In the genomic region with DNA sequence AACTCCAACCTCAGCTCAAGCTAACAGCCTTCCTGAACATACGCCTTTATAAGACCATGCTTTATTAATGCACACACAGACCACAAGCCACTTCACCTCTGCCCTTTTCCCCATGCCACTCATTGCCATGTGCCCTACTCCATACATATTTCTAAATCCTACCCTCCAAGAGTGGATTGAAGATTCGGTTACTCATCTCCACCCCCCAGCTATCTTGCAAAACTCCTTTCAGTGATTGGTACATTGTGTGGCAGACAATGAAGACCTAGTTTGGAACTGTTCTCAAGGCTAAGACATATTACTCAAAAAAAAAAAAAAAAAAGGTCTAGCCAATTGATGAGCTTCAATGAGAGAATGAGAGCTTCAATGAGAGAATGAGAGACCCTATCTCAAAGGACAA, we compare ENCODE assay signal across 51 mouse cellular contexts. TPM values are rescaled to one million over a fixed set of nuclear protein-coding genes. Genes with fewer than 3 reads are reported as not detected.
"Had no signal": no experiment of that assay in that cellular context is flagged by ENCODE, and none has a peak within 500 bp of the region (broad histone marks: within the 10 kb centered on the region; RNA-seq: fewer than 3 reads in every experiment).

No protein-coding gene starts in this region.

- H3K27ac ChIP-seq: heart, embryonic 10.5 days; heart, embryonic 13.5 days; heart, embryonic 15.5 days; hindbrain, embryonic 10.5 days; hindbrain, embryonic 12.5 days; hindbrain, embryonic 13.5 days; hindbrain, embryonic 15.5 days; hindbrain, postnatal 0 days; intestine, embryonic 15.5 days; kidney, embryonic 15.5 days; kidney, postnatal 0 days; layer of hippocampus, adult 2 months; left cerebral cortex, adult 2 months had no signal

- H3K4me3 ChIP-seq: heart, embryonic 10.5 days; heart, embryonic 12.5 days; heart, embryonic 13.5 days; heart, embryonic 15.5 days; hindbrain, embryonic 10.5 days; hindbrain, embryonic 12.5 days; hindbrain, embryonic 13.5 days; hindbrain, embryonic 15.5 days; intestine, embryonic 15.5 days; kidney, embryonic 15.5 days; layer of hippocampus, adult 2 months; left cerebral cortex, adult 2 months had no signal

- H3K9ac ChIP-seq: heart, embryonic 12.5 days; heart, embryonic 13.5 days; heart, embryonic 15.5 days; hindbrain, embryonic 12.5 days; hindbrain, embryonic 13.5 days; hindbrain, embryonic 15.5 days; intestine, embryonic 15.5 days; kidney, embryonic 15.5 days had no signal

- ATAC-seq: hindbrain, embryonic 16.5 days; hindbrain, postnatal 0 days; inflammation-experienced regulatory T-cells, adult 6 months; intestine, embryonic 15.5 days; intestine, embryonic 16.5 days; intestine, postnatal 0 days had no signal

- DNase-seq: heart, postnatal 10 days; heart, postnatal 14 days; heart, postnatal 36 days; heart, postnatal 4 days; kidney, adult 11 months; kidney, adult 18-20 months; kidney, adult 2 months; kidney, adult 8-10 months; kidney, adult 9 months; kidney, postnatal 10 days; kidney, postnatal 14 days; kidney, postnatal 25 days; kidney, postnatal 36 days; kidney, postnatal 4 days; layer of hippocampus, adult 9-11 months; layer of hippocampus, postnatal 36 days had no signal

- H3K27me3 ChIP-seq: heart, embryonic 12.5 days; heart, embryonic 13.5 days; heart, embryonic 15.5 days; hindbrain, embryonic 12.5 days; hindbrain, embryonic 13.5 days; hindbrain, embryonic 15.5 days; intestine, embryonic 15.5 days; kidney, embryonic 15.5 days had no signal

- H3K9me3 ChIP-seq: heart, embryonic 10.5 days; heart, embryonic 12.5 days; heart, embryonic 13.5 days; heart, embryonic 15.5 days; hindbrain, embryonic 10.5 days; hindbrain, embryonic 12.5 days; hindbrain, embryonic 13.5 days; hindbrain, embryonic 15.5 days; intestine, embryonic 15.5 days; kidney, embryonic 15.5 days had no signal

- H3K36me3 ChIP-seq: heart, embryonic 12.5 days; heart, embryonic 13.5 days; heart, embryonic 15.5 days; hindbrain, embryonic 12.5 days; hindbrain, embryonic 13.5 days; hindbrain, embryonic 15.5 days; intestine, embryonic 15.5 days; kidney, embryonic 15.5 days had no signal

- H3K4me2 ChIP-seq: heart, embryonic 11.5 days; heart, embryonic 12.5 days; heart, embryonic 13.5 days; heart, embryonic 15.5 days; hindbrain, embryonic 12.5 days; hindbrain, embryonic 13.5 days; hindbrain, embryonic 15.5 days; intestine, embryonic 15.5 days; kidney, embryonic 15.5 days had no signal

RNA-seq across cellular contexts. Expression of a gene that starts 39.7 kb away (rescaled TPM):
- total RNA-seq: heart, postnatal 10 days; heart, postnatal 14 days; heart, postnatal 25 days; heart, postnatal 36 days; heart, postnatal 4 days; hematopoietic stem cell, adult 5-6 weeks; hindbrain, postnatal 0 days; layer of hippocampus, adult 2 months; layer of hippocampus, adult 8-10 months; layer of hippocampus, postnatal 10 days; layer of hippocampus, postnatal 14 days; layer of hippocampus, postnatal 25 days; layer of hippocampus, postnatal 36 days; left cerebral cortex, adult 18-20 months; left cerebral cortex, adult 2 months; left cerebral cortex, adult 8-10 months had no signal
- polyA plus RNA-seq: heart, embryonic 10.5 days; heart, embryonic 11.5 days; heart, embryonic 12.5 days; heart, embryonic 13.5 days; heart, embryonic 14.5 days; heart, embryonic 15.5 days; heart, embryonic 16.5 days; heart, postnatal 0 days; hindbrain, embryonic 10.5 days; hindbrain, embryonic 11.5 days; hindbrain, embryonic 12.5 days; hindbrain, embryonic 13.5 days; hindbrain, embryonic 15.5 days; hindbrain, embryonic 16.5 days; hindbrain, postnatal 0 days; inflammation-experienced regulatory T-cells, adult 6 months; intestine, embryonic 14.5 days; intestine, embryonic 15.5 days; intestine, embryonic 16.5 days; intestine, postnatal 0 days; kidney, adult 2 months; kidney, embryonic 14.5 days; kidney, embryonic 15.5 days; kidney, embryonic 16.5 days; kidney, postnatal 0 days; large intestine, adult 2 months had no signal
